Mouse (Mus musculus): ENCODE measurements around the gene Med6.
"Not testable (repeated sequence)": the region's sequence is repeated elsewhere in the genome, so short reads cannot be mapped to it uniquely, and the experiment has no call there.

Med6 gene

DNA sequence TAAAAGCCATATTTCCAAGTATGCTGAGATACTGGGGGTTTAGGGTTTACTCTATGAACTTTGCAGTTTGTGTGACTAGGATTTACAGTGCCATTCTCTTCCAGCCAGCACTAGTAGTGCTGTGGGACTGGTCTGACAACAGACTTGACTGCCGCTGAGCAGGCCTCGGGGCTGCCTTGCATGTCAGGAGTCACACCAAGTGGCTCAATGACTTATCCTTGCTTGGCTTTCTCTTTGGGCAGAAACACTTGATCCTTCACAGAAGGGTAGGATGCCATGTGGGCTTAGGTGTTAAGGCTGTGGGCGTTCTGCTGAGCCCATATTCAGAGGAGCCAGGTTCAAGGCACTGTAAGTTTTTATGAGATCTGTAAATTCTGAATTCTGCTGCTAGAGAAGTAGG lies 45.5 kb downstream of the Med6 start:
- no peak for DNase-seq (ENCODE audit: low spot score)

DNA sequence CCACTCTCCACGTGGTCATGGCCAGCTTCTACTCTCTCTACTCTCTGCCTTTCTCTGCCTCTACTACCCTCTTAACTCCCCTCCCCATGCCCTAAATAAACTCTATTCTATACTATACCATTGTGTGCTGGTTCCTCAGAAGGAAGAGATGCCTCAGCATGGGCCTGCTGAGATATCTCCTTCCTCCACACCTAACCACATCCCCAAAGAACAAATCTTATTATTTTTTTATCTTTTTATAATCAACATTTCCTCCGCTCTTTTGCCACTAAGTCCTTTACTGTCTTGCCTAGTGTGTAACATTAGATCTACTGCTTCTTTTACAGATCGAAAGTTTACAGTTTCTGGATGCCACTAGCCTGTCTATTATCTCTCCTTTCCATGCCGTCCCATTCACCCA lies 47.6 kb downstream of the Med6 start:
- DNase-seq (ENCODE audit: low spot score): no peak

DNA sequence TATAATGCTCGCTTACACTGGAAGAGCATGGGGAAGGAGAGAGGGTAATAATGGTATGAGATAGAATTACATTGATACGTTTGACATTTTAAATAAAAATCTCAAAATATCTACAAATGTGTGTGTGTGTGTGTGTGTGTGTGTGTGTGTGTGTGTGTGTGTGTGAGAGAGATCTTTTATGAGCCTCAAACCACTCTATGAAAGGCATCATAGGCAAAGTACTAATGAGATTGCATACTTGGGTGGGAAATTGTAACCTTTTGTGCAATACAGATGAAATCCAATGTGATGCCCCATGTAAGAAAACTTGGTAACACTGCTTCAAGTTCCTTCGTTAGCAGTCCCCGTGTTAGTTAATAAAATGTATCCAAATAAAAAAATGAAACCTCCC lies 61.8 kb downstream of the Med6 start:
- no peak for DNase-seq (ENCODE audit: low spot score)

DNA sequence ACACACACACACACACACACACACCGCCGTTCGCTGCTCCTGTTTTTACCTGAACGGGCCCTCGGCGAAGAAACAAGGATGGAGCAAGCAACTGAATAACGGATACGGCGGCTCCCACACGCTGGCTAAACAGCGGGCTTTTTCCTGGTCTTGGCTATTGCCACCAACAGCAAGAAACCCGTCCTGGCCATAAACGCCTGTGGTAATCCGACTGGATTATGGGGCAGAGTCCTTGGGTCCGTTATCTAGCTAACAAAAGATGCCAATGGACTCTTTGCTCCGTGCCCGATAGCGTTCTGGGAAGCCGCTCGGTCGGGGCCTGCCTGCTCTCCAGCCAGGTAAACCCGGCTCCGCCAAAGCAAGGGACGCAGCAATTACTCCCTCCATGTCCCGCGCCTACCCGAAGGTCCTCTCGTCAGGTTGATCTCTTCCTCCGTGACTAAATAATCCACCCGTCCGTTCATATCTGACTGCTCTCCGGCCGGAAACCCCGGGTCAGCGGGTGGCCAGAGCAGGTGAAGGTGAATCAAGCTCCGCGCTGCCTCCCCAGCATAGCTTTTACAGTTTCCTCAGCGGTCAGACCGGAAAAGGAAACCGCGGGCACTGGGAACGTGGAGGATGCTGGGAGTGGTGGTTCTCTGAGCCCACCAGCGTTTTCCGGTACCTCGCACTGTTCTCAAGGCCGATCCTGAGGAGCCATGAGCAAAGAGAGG lies 62.3 kb downstream of the Med6 start, which contains the start of the genes Gm20498 and Synj2bp:
Gm20498 (minus strand) TSS at position 590 of the 713 bp plus-strand sequence.
Synj2bp (minus strand) TSS at position 596 of the 713 bp plus-strand sequence.
- peak; percentile 81 for DNase-seq (ENCODE audit: low spot score)

DNA sequence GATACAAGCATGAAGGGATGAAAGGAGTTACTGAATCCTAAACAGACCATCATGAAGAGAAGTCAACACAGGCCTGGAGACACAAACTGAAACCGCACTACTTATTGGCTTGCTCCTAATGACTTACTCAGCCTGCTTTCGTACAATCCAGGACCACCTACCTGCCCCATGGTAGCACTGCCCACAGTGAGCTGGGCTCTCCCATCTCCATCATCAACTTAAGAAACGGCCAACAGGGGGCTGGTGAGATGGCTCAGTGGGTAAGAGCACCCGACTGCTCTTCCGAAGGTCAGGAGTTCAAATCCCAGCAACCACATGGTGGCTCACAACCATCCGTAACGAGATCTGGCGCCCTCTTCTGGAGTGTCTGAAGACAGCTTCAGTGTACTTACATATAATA lies 64.2 kb downstream of the Med6 start:
- not testable (repeated sequence) for DNase-seq (ENCODE audit: low spot score)

All from testis, postnatal 10 days (tissue).